Mouse (Mus musculus): ENCODE data around the gene Rpusd3.

DNA sequence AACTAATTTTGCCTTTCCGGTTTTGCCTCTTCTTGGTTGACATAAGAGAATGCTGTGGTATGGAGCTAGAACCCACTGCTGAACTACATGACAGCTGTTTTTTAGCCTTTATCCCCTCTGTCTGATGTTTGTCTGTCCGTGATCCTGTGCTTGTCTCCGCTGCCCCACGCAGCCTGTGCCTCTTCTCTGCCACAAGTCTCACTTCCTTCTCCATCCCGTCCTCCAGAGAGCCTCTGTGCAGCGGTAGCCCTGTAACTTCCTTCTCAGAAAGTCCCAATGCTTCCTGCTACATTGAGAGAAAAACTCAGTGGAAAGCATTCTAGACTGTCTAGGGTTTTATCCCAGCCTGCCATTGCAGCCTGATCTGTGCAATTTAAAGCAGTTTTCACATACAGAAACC is 39.9 kb downstream of the Rpusd3 start:
- TF ChIP-seq CTCF (IDR thresholded peaks at IDR 0.05; ENCODE audit: insufficient read depth, low read length) (no peak), POLR2A (IDR thresholded peaks at IDR 0.05; ENCODE audit: borderline replicate concordance, extremely low read depth, low read depth, low read length) (no peak)
